In genomic region chr9:93252146-93252545, GRCm38 (mm10) we compare ENCODE assay signal across 26 mouse cellular contexts.
"Had no signal": no experiment of that assay in that cellular context is flagged by ENCODE, and none has a peak within 500 bp of the region (broad histone marks: within the 10 kb centered on the region; RNA-seq: fewer than 3 reads in every experiment).

No protein-coding gene starts in this region.

- H3K36me3 ChIP-seq: heart, embryonic 10.5 days; heart, embryonic 12.5 days; hindbrain, embryonic 10.5 days; hindbrain, embryonic 12.5 days; kidney, embryonic 15.5 days; limb, embryonic 13.5 days; limb, embryonic 15.5 days; liver, embryonic 13.5 days; liver, embryonic 15.5 days had no signal

- H3K9ac ChIP-seq: heart, embryonic 12.5 days; hindbrain, embryonic 12.5 days; hindbrain, embryonic 14.5 days; kidney, embryonic 15.5 days; limb, embryonic 13.5 days; limb, embryonic 15.5 days; liver, embryonic 13.5 days; liver, embryonic 15.5 days had no signal

- ATAC-seq: hindbrain, embryonic 16.5 days; inflammation-experienced regulatory T-cells, adult 6 months had no signal

- H3K4me1 ChIP-seq: heart, embryonic 10.5 days; heart, embryonic 12.5 days; hindbrain, embryonic 10.5 days; hindbrain, embryonic 12.5 days; kidney, embryonic 15.5 days; limb, embryonic 13.5 days; limb, embryonic 15.5 days; liver, embryonic 13.5 days; liver, embryonic 15.5 days had no signal

- H3K4me3 ChIP-seq: gastrocnemius, adult 2 months; heart, embryonic 10.5 days; heart, embryonic 12.5 days; hindbrain, embryonic 10.5 days; hindbrain, embryonic 12.5 days; kidney, embryonic 15.5 days; limb, embryonic 13.5 days; limb, embryonic 15.5 days; liver, embryonic 13.5 days; liver, embryonic 15.5 days had no signal

- H3K27ac ChIP-seq: gastrocnemius, adult 2 months; heart, embryonic 10.5 days; hindbrain, embryonic 10.5 days; hindbrain, embryonic 12.5 days; hindbrain, embryonic 14.5 days; kidney, embryonic 15.5 days; kidney, postnatal 0 days; limb, embryonic 13.5 days; limb, embryonic 15.5 days; liver, embryonic 13.5 days; liver, embryonic 15.5 days had no signal

- H3K4me2 ChIP-seq: heart, embryonic 12.5 days; hindbrain, embryonic 12.5 days; hindbrain, embryonic 14.5 days; kidney, embryonic 15.5 days; limb, embryonic 13.5 days; limb, embryonic 15.5 days; liver, embryonic 13.5 days; liver, embryonic 15.5 days had no signal

- H3K9me3 ChIP-seq: heart, embryonic 10.5 days; hindbrain, embryonic 10.5 days; hindbrain, embryonic 12.5 days; kidney, embryonic 15.5 days; limb, embryonic 13.5 days; limb, embryonic 15.5 days; liver, embryonic 13.5 days; liver, embryonic 15.5 days had no signal

- H3K27me3 ChIP-seq: heart, embryonic 12.5 days; hindbrain, embryonic 12.5 days; kidney, embryonic 15.5 days; limb, embryonic 13.5 days; limb, embryonic 15.5 days; liver, embryonic 13.5 days; liver, embryonic 15.5 days had no signal

- DNase-seq: gastrocnemius, adult 2 months; gastrocnemius, postnatal 10 days; gastrocnemius, postnatal 25 days; heart, adult 18-20 months; heart, postnatal 10 days; heart, postnatal 4 days; kidney, adult 18-20 months; kidney, adult 9 months; kidney, postnatal 14 days; kidney, postnatal 36 days; layer of hippocampus, adult 9-11 months; layer of hippocampus, postnatal 36 days; left cerebral cortex, postnatal 4 days; liver, embryonic 13.5 days had no signal
